In genomic region chr11:110399240-110400150, GRCm38 (mm10) we compare ENCODE assay signal across 8 mouse cellular contexts. TPM values are rescaled to one million over a fixed set of nuclear protein-coding genes. Genes with fewer than 3 reads are reported as not detected.
DNase-seq lines count a peak whose midpoint lies in the region; ATAC-seq and TF ChIP-seq lines count a peak whose summit lies in the region.

No protein-coding gene starts in this region.

- H3K9ac ChIP-seq in heart, embryonic 11.5 days (ENCODE audit: low read depth, low read length), result peak overlapping the region; percentile 63
- peak overlapping the region; percentile 45 for H3K9ac ChIP-seq in CH12.LX (ENCODE audit: insufficient read depth, low read depth)
- peak overlapping the region; percentile 58 for H3K9ac ChIP-seq in forebrain, embryonic 16.5 days (replicated peaks; ENCODE audit: low read depth, low read length)
- H3K9ac ChIP-seq in liver, postnatal 0 days (replicated peaks), result peak overlapping the region; percentile 50

- ATAC-seq in heart, embryonic 11.5 days (replicated peaks; ENCODE audit: insufficient number of reproducible peaks, low FRiP score, low TSS enrichment), result 0 out of 2 replicates have a peak, but pooled peaks have one; percentile 5
- peak; percentile 13 for ATAC-seq in forebrain, embryonic 16.5 days
- peak; percentile 11; the same call in 1 of the 2 replicates for ATAC-seq in liver, postnatal 0 days

- TF ChIP-seq CTCF in CH12.LX (conservative IDR thresholded peaks at IDR 0.05 in 1 of 2, IDR thresholded peaks at IDR 0.05 in 1 of 2; ENCODE audit: low read depth in 2 of 2, low read length in 2 of 2), result no peak
- TF ChIP-seq CTCF in liver, postnatal 0 days (IDR thresholded peaks at IDR 0.05; ENCODE audit: low read depth), result no peak

- peak; percentile 46 for TF ChIP-seq EP300 in CH12.LX (IDR thresholded peaks at IDR 0.05; ENCODE audit: low read length)
- no peak for TF ChIP-seq EP300 in liver, postnatal 0 days (IDR thresholded peaks at IDR 0.05; ENCODE audit: low read depth)

- in situ Hi-C loops in CH12.LX (cut with MboI; ENCODE audit: low pct_ligation_motif_present, low pct_unique_long_range_greater_than_20kb, low sequenced_read_pairs), result no loop called here

- no peak for DNase-seq in heart, adult 18-20 months
- DNase-seq in CH12.LX (ENCODE audit: extremely low read depth), result no peak
- no peak for DNase-seq in liver, postnatal 0 days
- DNase-seq in urinary bladder, adult 18-20 months (ENCODE audit: low spot score in 2 of 2), result no peak
- DNase-seq in layer of hippocampus, adult 8-10 months (ENCODE audit: low spot score in 2 of 2), result no peak
- no peak for DNase-seq in gastrocnemius, adult 8-10 months (ENCODE audit: low spot score in 2 of 2)

- H3K27me3 ChIP-seq in heart, embryonic 11.5 days (ENCODE audit: control insufficient read depth, insufficient read depth, low read length), result no peaks in the 10 kb centered on the region
- no peaks in the 10 kb centered on the region for H3K27me3 ChIP-seq in CH12.LX (replicated peaks)
- no peaks in the 10 kb centered on the region for H3K27me3 ChIP-seq in forebrain, embryonic 16.5 days (replicated peaks; ENCODE audit: control insufficient read depth, insufficient read depth, low read length)
- no peaks in the 10 kb centered on the region for H3K27me3 ChIP-seq in liver, postnatal 0 days (ENCODE audit: insufficient read depth, low read length)

- peak overlapping the region; percentile 71 for H3K4me2 ChIP-seq in heart, embryonic 11.5 days
- H3K4me2 ChIP-seq in CH12.LX (ENCODE audit: insufficient read depth, low read depth, poor library complexity, severe bottlenecking), result peak overlapping the region; percentile 85
- H3K4me2 ChIP-seq in forebrain, embryonic 16.5 days (ENCODE audit: low read length), result peak overlapping the region; percentile 75
- H3K4me2 ChIP-seq in liver, postnatal 0 days (ENCODE audit: low read depth, low read length), result peak overlapping the region; percentile 93

- H3K27ac ChIP-seq in heart, embryonic 11.5 days (ENCODE audit: low read depth, low read length), result no peak overlapping the region
- H3K27ac ChIP-seq in CH12.LX (ENCODE audit: insufficient read depth, low read depth), result no peak overlapping the region
- peak overlapping the region; percentile 48 for H3K27ac ChIP-seq in forebrain, embryonic 16.5 days (ENCODE audit: low read length)
- 0 out of 2 replicates have a peak overlapping the region, but pooled peaks have one; percentile 39 for H3K27ac ChIP-seq in liver, postnatal 0 days (ENCODE audit: low read depth)

- dilution Hi-C loops in CH12.LX (cut with MboI; ENCODE audit: extremely low pct_ligation_motif_present, extremely low pct_unique_long_range_greater_than_20kb, low sequenced_read_pairs), result no loop called here

- WGBS in heart, embryonic 11.5 days (ENCODE audit: insufficient replicate concordance), result 18% methylated on average over 15 of the region's 15 CpGs
- 4% methylated on average over 15 of the region's 15 CpGs for WGBS in forebrain, embryonic 16.5 days
- 5% methylated on average over 15 of the region's 15 CpGs for WGBS in liver, postnatal 0 days (ENCODE audit: insufficient replicate concordance)

- peaks cover 6% of the 10 kb centered on the region; the same call in 1 of the 2 replicates for H3K4me1 ChIP-seq in heart, embryonic 11.5 days (ENCODE audit: control insufficient read depth, insufficient read depth, low read length)
- peaks cover 7 to 26% of the 10 kb centered on the region in 2 experiments; a peak in 3 of 4 replicates for H3K4me1 ChIP-seq in CH12.LX (ENCODE audit: control insufficient read depth in 1 of 2, insufficient read depth in 2 of 2)
- peaks cover 31% of the 10 kb centered on the region for H3K4me1 ChIP-seq in forebrain, embryonic 16.5 days (replicated peaks; ENCODE audit: control insufficient read depth, insufficient read depth, low read length)
- peaks cover 10% of the 10 kb centered on the region for H3K4me1 ChIP-seq in liver, postnatal 0 days (ENCODE audit: insufficient read depth)

- peak overlapping the region; percentile 67 for H3K4me3 ChIP-seq in heart, embryonic 11.5 days (ENCODE audit: low read depth, low read length)
- peak overlapping the region; percentile 58 to 68 (median 63) for H3K4me3 ChIP-seq in CH12.LX (replicated peaks in 1 of 3; ENCODE audit: low read depth in 2 of 3, low read length in 2 of 3, poor library complexity in 1 of 3)
- peak overlapping the region; percentile 61 for H3K4me3 ChIP-seq in forebrain, embryonic 16.5 days (replicated peaks; ENCODE audit: low read length)
- peak overlapping the region; percentile 66 for H3K4me3 ChIP-seq in liver, postnatal 0 days (ENCODE audit: low read depth, low read length)

- no peaks in the 10 kb centered on the region for H3K36me3 ChIP-seq in heart, embryonic 11.5 days (ENCODE audit: control insufficient read depth, insufficient read depth, low read length)
- H3K36me3 ChIP-seq in CH12.LX (replicated peaks in 1 of 2; ENCODE audit: control insufficient read depth in 1 of 2, insufficient read depth in 1 of 2, low read length in 1 of 2), result no peaks in the 10 kb centered on the region
- no peaks in the 10 kb centered on the region for H3K36me3 ChIP-seq in forebrain, embryonic 16.5 days (ENCODE audit: control insufficient read depth, insufficient read depth)
- no peaks in the 10 kb centered on the region for H3K36me3 ChIP-seq in liver, postnatal 0 days (replicated peaks; ENCODE audit: insufficient read depth, low read length)

- H3K79me2 ChIP-seq in CH12.LX (replicated peaks; ENCODE audit: control insufficient read depth, extremely low read depth, insufficient read depth, poor library complexity, severe bottlenecking), result no peaks in the 10 kb centered on the region

- no peaks in the 10 kb centered on the region for H3K9me3 ChIP-seq in heart, embryonic 11.5 days (replicated peaks; ENCODE audit: control insufficient read depth, low read length)
- H3K9me3 ChIP-seq in CH12.LX (replicated peaks; ENCODE audit: low read length), result no peaks in the 10 kb centered on the region
- no peaks in the 10 kb centered on the region for H3K9me3 ChIP-seq in forebrain, embryonic 16.5 days (ENCODE audit: control insufficient read depth, low read length)
- H3K9me3 ChIP-seq in liver, postnatal 0 days (ENCODE audit: low read length), result no peaks in the 10 kb centered on the region

- no peak for TF ChIP-seq RAD21 in CH12.LX (IDR thresholded peaks at IDR 0.05; ENCODE audit: low read depth, low read length)

- no peak for TF ChIP-seq POLR2A in CH12.LX (IDR thresholded peaks at IDR 0.05; ENCODE audit: low read depth, low read length)

TF ChIP-seq in CH12.LX, 34 proteins besides CTCF, POLR2A, EP300 and RAD21:
- TF ChIP-seq BHLHE40 (IDR thresholded peaks at IDR 0.05; ENCODE audit: low read depth, low read length), result 0 out of 2 replicates have a peak, but pooled peaks have one; percentile 7
- no peak for TF ChIP-seq POLR2AphosphoS2 (IDR thresholded peaks at IDR 0.05; ENCODE audit: low read depth, low read length)
- no peak for TF ChIP-seq ZMIZ1 (IDR thresholded peaks at IDR 0.05; ENCODE audit: low read depth, low read length)
- peak; percentile 64 for TF ChIP-seq SIN3A (IDR thresholded peaks at IDR 0.05; ENCODE audit: low read length)
- TF ChIP-seq CHD2 (IDR thresholded peaks at IDR 0.05; ENCODE audit: low read length), result peak; percentile 65; the same call in 1 of the 2 replicates
- peak; percentile 11; the same call in 1 of the 2 replicates for TF ChIP-seq TCF12 (IDR thresholded peaks at IDR 0.05; ENCODE audit: low read depth, low read length)
- 0 out of 2 replicates have a peak, but pooled peaks have one; percentile 7 for TF ChIP-seq SMC3 (IDR thresholded peaks at IDR 0.05; ENCODE audit: low read depth, low read length)
- peak; percentile 41; the same call in 1 of the 2 replicates for TF ChIP-seq MEF2A (IDR thresholded peaks at IDR 0.05; ENCODE audit: borderline replicate concordance, low read depth, low read length)
- TF ChIP-seq CHD1 (IDR thresholded peaks at IDR 0.05; ENCODE audit: low read depth, low read length), result peak; percentile 85; the same call in 1 of the 2 replicates
- TF ChIP-seq NRF1 (IDR thresholded peaks at IDR 0.05; ENCODE audit: low read depth, low read length), result no peak
- TF ChIP-seq UBTF (IDR thresholded peaks at IDR 0.05; ENCODE audit: low read depth, low read length), result no peak
- no peak for TF ChIP-seq JUND (conservative IDR thresholded peaks at IDR 0.05; ENCODE audit: low read depth, low read length)
- TF ChIP-seq ELF1 (IDR thresholded peaks at IDR 0.05; ENCODE audit: low read depth, low read length), result 0 out of 2 replicates have a peak, but pooled peaks have one; percentile 7
- 0 out of 2 replicates have a peak, but pooled peaks have one; percentile 12 for TF ChIP-seq MXI1 (IDR thresholded peaks at IDR 0.05; ENCODE audit: low read depth, low read length)
TF ChIP-seq in CH12.LX: peak in this region for 9.

RNA-seq across cellular contexts. Expression of gene Map2k6, which starts 0.6 kb away (rescaled TPM):
- 16.7 and 17.5 TPM in 2 replicates for polyA plus RNA-seq in heart, embryonic 11.5 days (2014; fragmentation: Nextera tagmentation; extraction: Ambion mirVana)
- total RNA-seq in heart, adult 18-20 months (2021), result 1 to 10 TPM; 4.2 to 5.8 TPM
- total RNA-seq in CH12.LX (2012; rRNA removed), result 11.3 and 16.8 TPM in 2 replicates
- total RNA-seq in CH12.LX (2014; rRNA removed), result 21.9 and 23.0 TPM in 2 replicates
- polyA plus RNA-seq in CH12.LX (2012; ENCODE audit: insufficient read length, low read depth), result 16.9 and 18.0 TPM in 2 replicates
- 44.7 and 51.7 TPM in 2 replicates for polyA plus RNA-seq in forebrain, embryonic 16.5 days (2015; fragmentation: Nextera tagmentation; extraction: Ambion mirVana)
- polyA plus RNA-seq in liver, postnatal 0 days (2015; fragmentation: Nextera tagmentation; extraction: Ambion mirVana), result 3.7 and 4.2 TPM in 2 replicates
- total RNA-seq in layer of hippocampus, adult 8-10 months (2022), result 10 to 100 TPM; 28.0 to 37.1 (median 32.3) TPM
- total RNA-seq in gastrocnemius, adult 8-10 months (2022), result 10 to 100 TPM; 37.4 to 48.9 (median 43.0) TPM

Comparison
In these comparisons a context has a peak if more than half of its experiments do, and no peak if none do; other contexts are left out.
1. H3K27ac ChIP-seq: peak in forebrain, embryonic 16.5 days (single experiment) and liver, postnatal 0 days (single experiment); none in heart, embryonic 11.5 days (single experiment) and CH12.LX (single experiment).
2. Peak in every context shown above with its lines, with median percentiles within 50 percentile points of each other: ATAC-seq, H3K4me2 ChIP-seq, H3K4me3 ChIP-seq and H3K9ac ChIP-seq.